Mouse (Mus musculus): Measurements from ENCODE around the gene Slc25a47. TPM values are rescaled to one million over a fixed set of nuclear protein-coding genes. Genes with fewer than 3 reads are reported as not detected.

The Slc25a47 gene
- polyA plus RNA-seq, 1 experiment from 2014 or later = 11.5 TPM

DNA sequence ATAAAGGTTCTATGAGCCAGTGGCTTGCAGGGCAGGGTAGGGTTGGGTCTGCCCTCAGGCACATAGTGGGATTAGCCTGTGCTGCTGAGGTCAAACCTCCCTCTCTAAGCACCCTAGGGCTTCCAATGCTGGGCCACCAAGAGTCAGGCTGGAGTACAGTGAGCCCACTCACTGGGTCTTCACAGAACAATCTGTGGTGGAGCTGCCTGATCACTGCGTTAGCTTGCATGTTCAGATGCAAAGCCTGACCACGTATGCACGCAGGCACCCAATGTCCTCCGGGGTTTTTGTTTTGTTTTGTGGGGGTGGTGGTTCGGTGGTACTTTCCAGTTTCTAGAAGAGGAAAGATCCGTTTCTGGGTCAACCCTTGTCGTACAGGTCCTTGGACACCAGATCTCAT lies 21.3 kb downstream of the Slc25a47 start:
- Histone ChIP-seq H3K9me3 (ENCODE audit: control insufficient read depth, low read depth, low read length) (no peaks in the 10 kb centered on the region), H3K4me2 (replicated peaks; ENCODE audit: low read depth, low read length) (no peak overlapping the region), H3K36me3 (ENCODE audit: control insufficient read depth, insufficient read depth, low read length) (peaks cover 22% of the 10 kb centered on the region), H3K27ac (ENCODE audit: low read length) (no peak overlapping the region), H3K9ac (replicated peaks; ENCODE audit: low read depth, low read length) (no peak overlapping the region), H3K4me3 (ENCODE audit: low read depth, low read length) (no peak overlapping the region), H3K4me1 (ENCODE audit: control insufficient read depth, insufficient read depth, low read length) (0 out of 2 replicates have a peak, but pooled peaks cover 3% of the 10 kb centered on the region), H3K27me3 (ENCODE audit: control insufficient read depth, insufficient read depth, low read length) (no peaks in the 10 kb centered on the region)
- no peak for ATAC-seq (ENCODE audit: insufficient number of reproducible peaks, insufficient read depth, low FRiP score, low read depth)
- 80% methylated on average over 7 of the region's 7 CpGs for WGBS

DNA sequence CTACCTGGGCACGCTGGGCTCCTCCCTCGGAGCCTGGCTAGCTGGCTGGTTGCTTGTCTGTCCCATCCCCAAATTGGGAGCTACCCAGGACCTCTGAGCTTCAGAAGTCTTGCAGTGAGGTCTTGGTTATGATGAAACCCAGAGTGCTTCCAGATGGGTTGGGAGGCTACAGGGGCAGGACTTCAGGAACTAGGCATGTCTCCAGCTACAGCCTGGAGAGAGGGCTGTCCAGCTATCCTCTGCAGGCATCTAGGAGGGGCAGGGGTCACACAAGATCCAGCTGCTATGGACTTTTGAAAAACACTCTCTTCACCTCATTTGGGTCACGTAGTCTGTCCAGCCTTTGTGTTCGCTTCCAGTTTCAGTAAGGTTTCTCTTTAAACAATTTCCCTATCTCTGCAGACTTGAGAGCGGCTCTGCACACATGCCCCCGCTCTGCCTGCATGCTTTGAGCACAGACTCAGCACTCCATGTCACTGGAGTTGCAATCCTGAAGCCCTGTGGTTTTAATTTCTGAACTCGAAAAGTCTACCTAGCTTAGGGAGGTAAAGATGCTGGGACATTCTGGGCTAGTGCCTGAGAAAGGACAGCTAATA lies 21.8 kb downstream of the Slc25a47 start:
- Histone ChIP-seq H3K4me1 (ENCODE audit: control insufficient read depth, insufficient read depth, low read length) (0 out of 2 replicates have a peak, but pooled peaks cover 3% of the 10 kb centered on the region), H3K27ac (ENCODE audit: low read length) (peak overlapping the region; percentile 27; the same call in 1 of the 2 replicates), H3K4me3 (ENCODE audit: low read depth, low read length) (no peak overlapping the region), H3K27me3 (ENCODE audit: control insufficient read depth, insufficient read depth, low read length) (no peaks in the 10 kb centered on the region), H3K9me3 (ENCODE audit: control insufficient read depth, low read depth, low read length) (no peaks in the 10 kb centered on the region), H3K9ac (replicated peaks; ENCODE audit: low read depth, low read length) (no peak overlapping the region), H3K36me3 (ENCODE audit: control insufficient read depth, insufficient read depth, low read length) (peaks cover 28% of the 10 kb centered on the region), H3K4me2 (replicated peaks; ENCODE audit: low read depth, low read length) (no peak overlapping the region)
- 62% methylated on average over 7 of the region's 7 CpGs for WGBS
- ATAC-seq (ENCODE audit: insufficient number of reproducible peaks, insufficient read depth, low FRiP score, low read depth) = no peak

DNA sequence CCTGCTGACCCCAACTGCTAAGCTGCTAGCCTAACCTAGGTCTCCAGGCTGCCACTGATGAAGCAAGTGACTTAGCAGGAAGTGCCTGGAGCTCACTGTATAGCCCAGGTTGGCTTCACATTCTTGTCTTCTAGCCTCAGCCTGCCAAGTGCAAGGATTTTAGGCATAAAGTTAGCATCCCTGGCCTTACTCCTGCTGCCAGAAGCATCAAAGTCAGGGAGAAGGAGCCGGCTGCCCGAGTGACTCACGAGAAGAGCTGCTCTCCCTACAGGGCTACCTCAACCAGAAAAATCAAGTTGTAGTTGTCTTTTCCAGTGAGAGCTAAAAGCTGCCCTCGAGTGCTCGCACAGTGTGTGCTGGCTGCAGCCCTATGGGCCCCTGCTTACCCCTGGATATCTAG lies 22.6 kb downstream of the Slc25a47 start:
- ATAC-seq (ENCODE audit: insufficient number of reproducible peaks, insufficient read depth, low FRiP score, low read depth) = no peak
- Histone ChIP-seq H3K36me3 (ENCODE audit: control insufficient read depth, insufficient read depth, low read length) (peaks cover 29% of the 10 kb centered on the region), H3K4me1 (ENCODE audit: control insufficient read depth, insufficient read depth, low read length) (0 out of 2 replicates have a peak, but pooled peaks cover 3% of the 10 kb centered on the region), H3K9me3 (ENCODE audit: control insufficient read depth, low read depth, low read length) (no peaks in the 10 kb centered on the region), H3K9ac (replicated peaks; ENCODE audit: low read depth, low read length) (no peak overlapping the region), H3K27me3 (ENCODE audit: control insufficient read depth, insufficient read depth, low read length) (no peaks in the 10 kb centered on the region), H3K4me3 (ENCODE audit: low read depth, low read length) (no peak overlapping the region), H3K27ac (ENCODE audit: low read length) (no peak overlapping the region), H3K4me2 (replicated peaks; ENCODE audit: low read depth, low read length) (no peak overlapping the region)
- WGBS = 83% methylated on average over 5 of the region's 5 CpGs

DNA sequence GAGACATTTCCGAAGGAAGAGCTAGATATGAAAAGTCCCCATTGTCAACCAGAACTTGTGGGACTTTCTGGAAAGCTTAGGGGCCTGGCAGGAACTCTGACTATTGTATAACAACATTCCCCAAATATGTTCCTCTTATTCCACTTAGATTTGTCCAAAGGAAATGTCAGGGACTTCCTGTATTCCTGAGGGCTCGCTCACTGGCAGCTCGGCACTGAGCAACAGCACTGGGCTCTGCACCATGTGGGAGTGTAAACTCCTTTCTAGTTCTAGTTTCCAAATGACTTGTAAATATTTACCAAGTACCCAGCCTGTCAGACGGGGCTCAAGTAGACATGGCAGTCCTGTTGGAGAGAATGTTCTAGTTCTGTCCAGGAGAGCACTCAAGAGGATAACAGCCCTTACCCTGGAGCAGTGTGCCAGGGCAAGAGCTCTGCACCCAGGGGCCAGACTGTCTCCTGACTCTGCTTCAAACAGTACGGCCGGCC lies 29.2 kb downstream of the Slc25a47 start:
- no peaks in the 10 kb centered on the region for H3K4me1 ChIP-seq (ENCODE audit: control insufficient read depth, insufficient read depth, low read length)
- no peaks in the 10 kb centered on the region for H3K27me3 ChIP-seq (ENCODE audit: control insufficient read depth, insufficient read depth, low read length)
- no peak for ATAC-seq (ENCODE audit: insufficient number of reproducible peaks, insufficient read depth, low FRiP score, low read depth)
- peak overlapping the region; percentile 66; the same call in 1 of the 2 replicates for H3K27ac ChIP-seq (ENCODE audit: low read length)
- H3K36me3 ChIP-seq (ENCODE audit: control insufficient read depth, insufficient read depth, low read length) = peaks cover 74% of the 10 kb centered on the region
- no peak overlapping the region for H3K4me2 ChIP-seq (replicated peaks; ENCODE audit: low read depth, low read length)
- H3K9ac ChIP-seq (replicated peaks; ENCODE audit: low read depth, low read length) = no peak overlapping the region
- WGBS = 65% methylated on average over 6 of the region's 6 CpGs
- H3K4me3 ChIP-seq (ENCODE audit: low read depth, low read length) = no peak overlapping the region
- no peaks in the 10 kb centered on the region for H3K9me3 ChIP-seq (ENCODE audit: control insufficient read depth, low read depth, low read length)

DNA sequence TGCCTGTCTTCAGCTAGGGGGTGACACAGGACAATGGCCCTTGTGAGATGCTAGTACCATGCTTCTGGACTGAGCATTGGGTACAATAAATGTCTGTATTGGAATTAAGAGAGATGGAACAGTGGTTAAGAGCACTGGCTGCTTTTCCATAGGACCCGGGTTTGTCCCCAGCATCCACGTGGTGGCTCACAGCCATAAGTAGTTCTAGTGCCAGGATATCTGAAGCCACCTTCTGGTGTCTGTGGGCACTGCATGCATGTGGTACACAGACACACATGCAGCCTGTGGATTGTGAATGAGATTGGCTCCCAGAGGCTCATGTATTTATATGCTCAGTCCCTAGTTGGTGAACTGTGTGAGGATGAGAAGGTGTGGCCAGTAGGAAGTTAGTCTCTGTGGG lies 33.7 kb downstream of the Slc25a47 start:
- no peak overlapping the region for H3K4me3 ChIP-seq (ENCODE audit: low read depth, low read length)
- H3K27me3 ChIP-seq (ENCODE audit: control insufficient read depth, insufficient read depth, low read length) = no peaks in the 10 kb centered on the region
- WGBS = 88% methylated on average over 2 of the region's 2 CpGs
- no peak for ATAC-seq (ENCODE audit: insufficient number of reproducible peaks, insufficient read depth, low FRiP score, low read depth)
- no peaks in the 10 kb centered on the region for H3K4me1 ChIP-seq (ENCODE audit: control insufficient read depth, insufficient read depth, low read length)
- no peak overlapping the region for H3K9ac ChIP-seq (replicated peaks; ENCODE audit: low read depth, low read length)
- H3K27ac ChIP-seq (ENCODE audit: low read length) = no peak overlapping the region
- H3K9me3 ChIP-seq (ENCODE audit: control insufficient read depth, low read depth, low read length) = no peaks in the 10 kb centered on the region
- no peak overlapping the region for H3K4me2 ChIP-seq (replicated peaks; ENCODE audit: low read depth, low read length)
- peaks cover 65% of the 10 kb centered on the region for H3K36me3 ChIP-seq (ENCODE audit: control insufficient read depth, insufficient read depth, low read length)

DNA sequence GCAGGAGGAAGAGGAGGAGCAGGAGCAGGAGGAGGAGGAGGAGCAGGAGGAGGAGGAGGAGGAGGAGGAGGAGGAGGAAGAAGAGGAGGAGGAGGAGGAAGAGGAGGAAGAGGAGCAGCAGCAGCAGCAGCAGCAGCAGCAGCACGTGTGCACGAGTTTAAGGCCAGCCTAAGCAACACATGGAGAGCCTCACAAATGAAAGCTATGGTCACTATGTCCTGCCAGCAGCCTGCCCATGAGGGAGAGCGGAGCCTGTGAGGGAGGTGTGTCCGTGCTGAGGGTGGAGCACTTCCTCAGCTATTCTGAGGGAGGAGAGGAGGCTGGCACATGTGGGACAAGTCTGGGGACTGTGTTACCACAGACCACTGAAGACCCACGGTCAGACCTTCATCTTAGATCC lies 37.3 kb downstream of the Slc25a47 start:
- Histone ChIP-seq H3K9me3 (ENCODE audit: control insufficient read depth, low read depth, low read length) (no peaks in the 10 kb centered on the region), H3K4me2 (replicated peaks; ENCODE audit: low read depth, low read length) (no peak overlapping the region), H3K36me3 (ENCODE audit: control insufficient read depth, insufficient read depth, low read length) (peaks cover 51% of the 10 kb centered on the region), H3K9ac (replicated peaks; ENCODE audit: low read depth, low read length) (no peak overlapping the region), H3K27ac (ENCODE audit: low read length) (no peak overlapping the region), H3K4me3 (ENCODE audit: low read depth, low read length) (no peak overlapping the region), H3K27me3 (ENCODE audit: control insufficient read depth, insufficient read depth, low read length) (no peaks in the 10 kb centered on the region), H3K4me1 (ENCODE audit: control insufficient read depth, insufficient read depth, low read length) (no peaks in the 10 kb centered on the region)
- WGBS = 81% methylated on average over 5 of the region's 5 CpGs
- ATAC-seq (ENCODE audit: insufficient number of reproducible peaks, insufficient read depth, low FRiP score, low read depth) = no peak

DNA sequence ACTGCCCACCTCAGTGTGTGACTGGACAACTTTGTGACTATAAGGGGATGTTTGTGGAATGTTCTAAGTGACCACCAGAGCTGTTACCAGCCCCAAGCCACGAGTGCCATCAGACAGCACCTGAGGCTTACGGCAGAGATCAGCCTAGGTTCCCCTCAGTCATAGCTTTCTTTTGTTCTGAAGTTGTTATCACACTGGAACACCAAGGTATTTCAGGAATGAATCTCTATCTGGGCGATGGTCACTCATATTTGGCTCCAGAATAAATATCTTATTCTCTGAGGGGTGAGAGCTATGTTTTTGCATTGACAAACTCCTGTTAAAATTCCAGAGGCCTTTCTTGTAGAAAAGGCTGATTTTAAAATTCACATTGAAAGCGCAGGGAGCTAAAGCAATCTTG lies 43.3 kb downstream of the Slc25a47 start:
- WGBS = 79% methylated on average over 4 of the region's 4 CpGs

DNA sequence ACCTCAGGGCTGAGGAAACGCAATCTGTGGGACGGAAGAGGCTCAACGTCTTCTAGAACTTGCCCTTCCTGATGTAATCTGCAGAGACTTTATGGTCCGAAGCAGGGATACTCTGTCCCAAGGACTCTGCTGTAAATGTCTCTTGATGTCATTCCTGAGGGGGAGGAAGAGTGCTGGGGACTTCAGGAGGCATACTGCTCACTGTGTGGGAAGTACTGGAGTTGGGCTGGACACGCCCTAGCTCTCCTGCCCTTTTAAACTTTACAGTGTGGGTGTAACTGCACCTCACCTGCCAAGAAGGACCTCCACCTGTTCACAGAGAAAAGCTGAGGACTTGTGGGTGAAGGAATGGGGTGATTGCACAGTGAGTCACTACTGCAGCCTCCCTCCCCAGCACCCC lies 44.8 kb downstream of the Slc25a47 start:
- H3K4me2 ChIP-seq (replicated peaks; ENCODE audit: low read depth, low read length) = no peak overlapping the region
- H3K4me3 ChIP-seq (ENCODE audit: low read depth, low read length) = no peak overlapping the region
- no peaks in the 10 kb centered on the region for H3K27me3 ChIP-seq (ENCODE audit: control insufficient read depth, insufficient read depth, low read length)
- WGBS = 84% methylated on average over 5 of the region's 5 CpGs
- no peaks in the 10 kb centered on the region for H3K4me1 ChIP-seq (ENCODE audit: control insufficient read depth, insufficient read depth, low read length)
- H3K27ac ChIP-seq (ENCODE audit: low read length) = peak overlapping the region; percentile 33; the same call in 1 of the 2 replicates
- peak; percentile 86 for ATAC-seq (ENCODE audit: insufficient number of reproducible peaks, insufficient read depth, low FRiP score, low read depth)
- H3K9ac ChIP-seq (replicated peaks; ENCODE audit: low read depth, low read length) = no peak overlapping the region
- no peaks in the 10 kb centered on the region for H3K9me3 ChIP-seq (ENCODE audit: control insufficient read depth, low read depth, low read length)
- peaks cover 38% of the 10 kb centered on the region for H3K36me3 ChIP-seq (ENCODE audit: control insufficient read depth, insufficient read depth, low read length)

More for the DNA sequence above, 43.3 kb downstream of the Slc25a47 start:
- Histone ChIP-seq H3K36me3 (ENCODE audit: control insufficient read depth, insufficient read depth, low read length) (peaks cover 45% of the 10 kb centered on the region), H3K27ac (ENCODE audit: low read length) (no peak overlapping the region), H3K9me3 (ENCODE audit: control insufficient read depth, low read depth, low read length) (no peaks in the 10 kb centered on the region), H3K4me1 (ENCODE audit: control insufficient read depth, insufficient read depth, low read length) (no peaks in the 10 kb centered on the region), H3K27me3 (ENCODE audit: control insufficient read depth, insufficient read depth, low read length) (no peaks in the 10 kb centered on the region), H3K9ac (replicated peaks; ENCODE audit: low read depth, low read length) (no peak overlapping the region), H3K4me3 (ENCODE audit: low read depth, low read length) (no peak overlapping the region), H3K4me2 (replicated peaks; ENCODE audit: low read depth, low read length) (no peak overlapping the region)
- no peak for ATAC-seq (ENCODE audit: insufficient number of reproducible peaks, insufficient read depth, low FRiP score, low read depth)

DNA sequence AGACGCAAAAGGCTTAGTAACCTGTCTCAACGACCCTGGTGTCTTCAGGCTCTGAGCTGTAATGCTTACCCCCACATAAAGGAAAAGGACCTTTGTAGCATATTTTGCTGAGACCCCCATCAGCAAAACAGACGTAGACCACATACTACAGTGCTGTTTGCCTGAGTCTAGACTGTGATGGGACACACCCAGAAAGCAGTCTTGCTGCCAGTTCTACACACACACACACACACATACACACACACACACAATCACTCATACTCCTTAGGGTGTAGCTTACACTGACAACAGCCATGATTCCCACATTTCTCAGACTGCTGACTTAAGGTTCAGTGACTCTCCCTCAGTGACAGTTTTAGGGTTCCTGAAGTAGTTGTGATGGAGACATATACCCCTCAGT lies 45.3 kb downstream of the Slc25a47 start:
- no peak for ATAC-seq (ENCODE audit: insufficient number of reproducible peaks, insufficient read depth, low FRiP score, low read depth)
- no peaks in the 10 kb centered on the region for H3K4me1 ChIP-seq (ENCODE audit: control insufficient read depth, insufficient read depth, low read length)
- H3K27me3 ChIP-seq (ENCODE audit: control insufficient read depth, insufficient read depth, low read length) = no peaks in the 10 kb centered on the region
- peaks cover 43% of the 10 kb centered on the region for H3K36me3 ChIP-seq (ENCODE audit: control insufficient read depth, insufficient read depth, low read length)
- WGBS = 79% methylated on average over 3 of the region's 3 CpGs
- H3K27ac ChIP-seq (ENCODE audit: low read length) = no peak overlapping the region; the same call in 1 of the 2 replicates
- no peak overlapping the region for H3K4me3 ChIP-seq (ENCODE audit: low read depth, low read length)
- H3K9ac ChIP-seq (replicated peaks; ENCODE audit: low read depth, low read length) = no peak overlapping the region
- no peak overlapping the region for H3K4me2 ChIP-seq (replicated peaks; ENCODE audit: low read depth, low read length)
- H3K9me3 ChIP-seq (ENCODE audit: control insufficient read depth, low read depth, low read length) = no peaks in the 10 kb centered on the region
